Mouse (Mus musculus): ENCODE measurements at regions not wholly inside any gene's neighbourhood (a gene's known extent, or its start where the extent isn't known, plus 50 kb on each side); places are given as distances from the start of the nearest gene placed in this dataset.

DNA sequence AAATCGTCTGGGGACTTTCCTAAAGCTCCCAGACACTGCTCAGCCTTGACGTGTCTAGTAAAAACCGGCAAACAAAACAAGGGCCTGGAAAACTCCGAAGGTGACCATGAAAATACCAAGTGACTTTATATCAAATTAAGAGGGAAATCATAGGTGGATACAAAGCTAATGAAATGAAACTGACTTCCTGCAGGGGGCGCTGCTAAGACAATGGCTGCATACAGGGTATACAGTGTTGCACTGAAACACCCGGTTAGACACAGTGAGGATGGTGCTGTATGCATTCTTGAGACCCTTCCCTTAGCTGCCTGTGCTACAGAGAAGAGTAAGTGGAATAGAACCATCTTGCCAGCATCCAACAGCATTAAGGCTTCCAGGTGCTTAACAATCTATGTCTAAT, 99.7 kb upstream of the Tcerg1l start:
- no peak for DNase-seq (ENCODE audit: low spot score)
- Histone ChIP-seq H3K27ac (no peak overlapping the region), H3K4me3 (replicated peaks; ENCODE audit: low read length) (no peak overlapping the region), H3K9me3 (ENCODE audit: control insufficient read depth, low read length) (no peaks in the 10 kb centered on the region), H3K9ac (no peak overlapping the region), H3K4me2 (replicated peaks) (no peak overlapping the region), H3K4me1 (replicated peaks; ENCODE audit: control insufficient read depth, insufficient read depth, low read length) (peaks cover 10% of the 10 kb centered on the region; the same call in 1 of the 2 replicates), H3K36me3 (replicated peaks; ENCODE audit: control insufficient read depth, insufficient read depth) (no peaks in the 10 kb centered on the region), H3K27me3 (ENCODE audit: control insufficient read depth, insufficient read depth, low read length) (no peaks in the 10 kb centered on the region)
- ATAC-seq (ENCODE audit: low FRiP score): no peak
- WGBS: 65% methylated on average over 6 of the region's 6 CpGs

DNA sequence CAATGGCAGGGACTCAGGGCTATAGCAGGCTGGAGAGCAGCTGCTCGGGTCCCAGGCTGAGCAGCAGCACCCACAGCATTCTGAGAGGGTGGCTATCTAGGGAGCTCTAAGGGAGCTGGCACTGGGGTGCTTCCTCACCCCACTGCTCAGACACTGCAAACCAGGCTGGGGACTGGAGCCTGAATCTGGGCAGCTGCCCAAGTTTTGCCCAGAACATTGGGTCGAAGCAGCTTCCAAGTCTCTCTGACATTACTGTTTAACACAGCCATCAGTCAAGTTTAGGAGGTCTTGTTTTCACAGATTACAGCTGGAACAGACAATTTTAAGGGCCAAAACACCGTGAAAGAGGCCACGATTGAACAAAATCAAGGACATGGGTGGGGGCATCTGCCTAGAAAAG, 96.1 kb upstream of the Tcerg1l start:
- 48% methylated on average over 4 of the region's 4 CpGs for WGBS
- no peaks in the 10 kb centered on the region for H3K4me1 ChIP-seq (replicated peaks; ENCODE audit: control insufficient read depth, insufficient read depth, low read length)
- no peak overlapping the region for H3K4me3 ChIP-seq (replicated peaks; ENCODE audit: low read length)
- no peak overlapping the region for H3K27ac ChIP-seq
- no peaks in the 10 kb centered on the region for H3K9me3 ChIP-seq (ENCODE audit: control insufficient read depth, low read length)
- no peaks in the 10 kb centered on the region for H3K27me3 ChIP-seq (ENCODE audit: control insufficient read depth, insufficient read depth, low read length)
- H3K9ac ChIP-seq: no peak overlapping the region
- DNase-seq (ENCODE audit: low spot score) (no peak), ATAC-seq (ENCODE audit: low FRiP score) (no peak)
- H3K4me2 ChIP-seq (replicated peaks): no peak overlapping the region
- no peaks in the 10 kb centered on the region for H3K36me3 ChIP-seq (replicated peaks; ENCODE audit: control insufficient read depth, insufficient read depth)

GRCm38 (mm10) chr7:138492261-138492660, 94.7 kb upstream of the Tcerg1l start:
- no peaks in the 10 kb centered on the region for H3K36me3 ChIP-seq (replicated peaks; ENCODE audit: control insufficient read depth, insufficient read depth)
- H3K9ac ChIP-seq: no peak overlapping the region
- 56% methylated on average over 5 of the region's 5 CpGs for WGBS
- no peak for DNase-seq (ENCODE audit: low spot score)
- H3K27me3 ChIP-seq (ENCODE audit: control insufficient read depth, insufficient read depth, low read length): no peaks in the 10 kb centered on the region
- H3K4me3 ChIP-seq (replicated peaks; ENCODE audit: low read length): no peak overlapping the region
- H3K9me3 ChIP-seq (ENCODE audit: control insufficient read depth, low read length): no peaks in the 10 kb centered on the region
- no peaks in the 10 kb centered on the region for H3K4me1 ChIP-seq (replicated peaks; ENCODE audit: control insufficient read depth, insufficient read depth, low read length)
- no peak overlapping the region for H3K4me2 ChIP-seq (replicated peaks)
- no peak overlapping the region for H3K27ac ChIP-seq
- ATAC-seq (ENCODE audit: low FRiP score): no peak

- Histone ChIP-seq H3K9ac (no peak overlapping the region), H3K27me3 (ENCODE audit: control insufficient read depth, insufficient read depth, low read length) (no peaks in the 10 kb centered on the region), H3K4me3 (replicated peaks; ENCODE audit: low read length) (no peak overlapping the region), H3K9me3 (ENCODE audit: control insufficient read depth, low read length) (no peaks in the 10 kb centered on the region), H3K27ac (no peak overlapping the region), H3K4me2 (replicated peaks) (no peak overlapping the region), H3K4me1 (replicated peaks; ENCODE audit: control insufficient read depth, insufficient read depth, low read length) (no peaks in the 10 kb centered on the region), H3K36me3 (replicated peaks; ENCODE audit: control insufficient read depth, insufficient read depth) (no peaks in the 10 kb centered on the region)
- DNase-seq (ENCODE audit: low spot score) (no peak), ATAC-seq (ENCODE audit: low FRiP score) (no peak)
- WGBS: 80% methylated on average over 2 of the region's 2 CpGs
Measured at GRCm38 (mm10) chr7:138489471-138489870, 91.9 kb upstream of the Tcerg1l start.

DNA sequence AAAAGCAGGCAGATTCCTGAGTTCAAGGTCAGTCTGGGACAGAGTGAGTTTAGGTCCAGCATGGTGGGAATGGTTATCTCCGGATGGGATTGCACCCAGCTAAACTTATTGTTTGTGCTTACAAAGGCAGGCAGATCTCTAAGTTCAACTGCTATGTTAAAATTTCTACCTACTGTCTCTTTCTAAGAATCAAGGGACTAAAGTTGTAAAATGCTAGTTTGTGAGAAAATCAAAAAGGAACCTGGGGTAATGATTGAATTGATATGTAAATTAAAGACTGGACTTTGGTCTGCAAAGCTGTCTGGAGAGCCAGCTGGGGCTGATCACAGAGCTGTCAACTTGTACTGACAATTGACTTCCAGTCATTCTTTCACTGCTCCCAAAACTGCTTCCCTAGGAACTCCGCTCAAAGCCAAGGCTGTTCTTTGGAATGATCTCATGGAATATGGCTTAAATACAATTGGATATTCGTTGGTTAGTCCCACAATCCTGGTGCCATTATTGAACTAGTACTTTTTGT, 90.7 kb upstream of the Tcerg1l start:
- 72% methylated on average over 3 of the region's 3 CpGs for WGBS
- Histone ChIP-seq H3K9ac (no peak overlapping the region), H3K9me3 (ENCODE audit: control insufficient read depth, low read length) (no peaks in the 10 kb centered on the region), H3K27me3 (ENCODE audit: control insufficient read depth, insufficient read depth, low read length) (no peaks in the 10 kb centered on the region), H3K4me3 (replicated peaks; ENCODE audit: low read length) (no peak overlapping the region), H3K36me3 (replicated peaks; ENCODE audit: control insufficient read depth, insufficient read depth) (no peaks in the 10 kb centered on the region), H3K4me1 (replicated peaks; ENCODE audit: control insufficient read depth, insufficient read depth, low read length) (no peaks in the 10 kb centered on the region), H3K4me2 (replicated peaks) (no peak overlapping the region), H3K27ac (no peak overlapping the region)
- no peak for DNase-seq (ENCODE audit: low spot score)
- no peak for ATAC-seq (ENCODE audit: low FRiP score)

- H3K27ac ChIP-seq: no peak overlapping the region
- no peaks in the 10 kb centered on the region for H3K9me3 ChIP-seq (ENCODE audit: control insufficient read depth, low read length)
- ATAC-seq (ENCODE audit: low FRiP score): no peak
- 69% methylated on average over 2 of the region's 2 CpGs for WGBS
- H3K27me3 ChIP-seq (ENCODE audit: control insufficient read depth, insufficient read depth, low read length): no peaks in the 10 kb centered on the region
- no peak overlapping the region for H3K4me2 ChIP-seq (replicated peaks)
- no peak for DNase-seq (ENCODE audit: low spot score)
- H3K4me3 ChIP-seq (replicated peaks; ENCODE audit: low read length): no peak overlapping the region
- H3K4me1 ChIP-seq (replicated peaks; ENCODE audit: control insufficient read depth, insufficient read depth, low read length): no peaks in the 10 kb centered on the region
- H3K36me3 ChIP-seq (replicated peaks; ENCODE audit: control insufficient read depth, insufficient read depth): no peaks in the 10 kb centered on the region
- no peak overlapping the region for H3K9ac ChIP-seq
Measured at GRCm38 (mm10) chr7:138472891-138473455, 75.4 kb upstream of the Tcerg1l start.

GRCm38 (mm10) chr7:138472371-138472770, 74.8 kb upstream of the Tcerg1l start:
- Histone ChIP-seq H3K27me3 (ENCODE audit: control insufficient read depth, insufficient read depth, low read length) (no peaks in the 10 kb centered on the region), H3K27ac (no peak overlapping the region), H3K4me2 (replicated peaks) (no peak overlapping the region), H3K9me3 (ENCODE audit: control insufficient read depth, low read length) (no peaks in the 10 kb centered on the region), H3K36me3 (replicated peaks; ENCODE audit: control insufficient read depth, insufficient read depth) (no peaks in the 10 kb centered on the region), H3K4me3 (replicated peaks; ENCODE audit: low read length) (no peak overlapping the region), H3K4me1 (replicated peaks; ENCODE audit: control insufficient read depth, insufficient read depth, low read length) (no peaks in the 10 kb centered on the region), H3K9ac (no peak overlapping the region)
- WGBS: 85% methylated on average over 5 of the region's 5 CpGs
- DNase-seq (ENCODE audit: low spot score): no peak
- ATAC-seq (ENCODE audit: low FRiP score): no peak

DNA sequence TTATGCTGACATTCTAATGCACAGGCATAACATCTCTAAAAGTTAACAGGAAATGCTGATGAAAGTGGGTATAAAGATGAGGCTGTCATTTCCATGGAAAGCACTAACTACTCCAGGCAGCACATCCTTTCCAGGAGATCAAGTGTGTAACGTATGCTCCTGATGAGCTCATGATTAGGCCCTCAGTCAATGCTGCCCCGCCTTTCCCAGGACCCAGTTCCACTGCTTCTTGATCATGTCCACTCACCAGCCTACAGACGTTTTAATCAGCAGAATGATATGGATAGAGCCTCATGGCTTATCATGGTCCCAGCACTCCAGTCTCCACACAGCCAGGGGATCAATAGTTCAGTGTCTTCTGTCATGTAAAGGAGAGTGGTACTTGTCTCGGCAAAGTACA, 71.7 kb upstream of the Tcerg1l start:
- 89% methylated on average over 4 of the region's 4 CpGs for WGBS
- ATAC-seq (ENCODE audit: low FRiP score): no peak
- no peak overlapping the region for H3K27ac ChIP-seq

GRCm38 (mm10) chr7:138468436-138468835, 70.9 kb upstream of the Tcerg1l start:
- Histone ChIP-seq H3K36me3 (replicated peaks; ENCODE audit: control insufficient read depth, insufficient read depth) (no peaks in the 10 kb centered on the region), H3K4me3 (replicated peaks; ENCODE audit: low read length) (no peak overlapping the region), H3K4me2 (replicated peaks) (no peak overlapping the region), H3K4me1 (replicated peaks; ENCODE audit: control insufficient read depth, insufficient read depth, low read length) (no peaks in the 10 kb centered on the region), H3K9ac (no peak overlapping the region), H3K27me3 (ENCODE audit: control insufficient read depth, insufficient read depth, low read length) (no peaks in the 10 kb centered on the region), H3K9me3 (ENCODE audit: control insufficient read depth, low read length) (no peaks in the 10 kb centered on the region), H3K27ac (no peak overlapping the region)
- ATAC-seq (ENCODE audit: low FRiP score) (no peak), DNase-seq (ENCODE audit: low spot score) (no peak)
- 87% methylated on average over 2 of the region's 2 CpGs for WGBS

More for the DNA sequence above, 71.7 kb upstream of the Tcerg1l start:
- no peak overlapping the region for H3K4me3 ChIP-seq (replicated peaks; ENCODE audit: low read length)
- H3K9ac ChIP-seq: no peak overlapping the region
- no peaks in the 10 kb centered on the region for H3K27me3 ChIP-seq (ENCODE audit: control insufficient read depth, insufficient read depth, low read length)
- H3K4me1 ChIP-seq (replicated peaks; ENCODE audit: control insufficient read depth, insufficient read depth, low read length): no peaks in the 10 kb centered on the region
- no peak overlapping the region for H3K4me2 ChIP-seq (replicated peaks)
- no peak for DNase-seq (ENCODE audit: low spot score)
- no peaks in the 10 kb centered on the region for H3K9me3 ChIP-seq (ENCODE audit: control insufficient read depth, low read length)
- no peaks in the 10 kb centered on the region for H3K36me3 ChIP-seq (replicated peaks; ENCODE audit: control insufficient read depth, insufficient read depth)

- Histone ChIP-seq H3K4me1 (replicated peaks; ENCODE audit: control insufficient read depth, insufficient read depth, low read length) (no peaks in the 10 kb centered on the region), H3K4me2 (replicated peaks) (no peak overlapping the region), H3K27ac (no peak overlapping the region), H3K9ac (no peak overlapping the region), H3K27me3 (ENCODE audit: control insufficient read depth, insufficient read depth, low read length) (no peaks in the 10 kb centered on the region), H3K9me3 (ENCODE audit: control insufficient read depth, low read length) (no peaks in the 10 kb centered on the region), H3K36me3 (replicated peaks; ENCODE audit: control insufficient read depth, insufficient read depth) (no peaks in the 10 kb centered on the region), H3K4me3 (replicated peaks; ENCODE audit: low read length) (no peak overlapping the region)
- no peak for ATAC-seq (ENCODE audit: low FRiP score)
- WGBS: 79% methylated on average over 2 of the region's 2 CpGs
- DNase-seq (ENCODE audit: low spot score): no peak
Measured at GRCm38 (mm10) chr7:138467981-138468380, 70.5 kb upstream of the Tcerg1l start.

All from hindbrain, embryonic 14.5 days (tissue).